Mouse (Mus musculus) adrenal gland, adult (tissue): ENCODE results near the gene Cactin.

Experiments used
- DNase-seq, 2 experiments: peaks; one replicate each; pipeline ENCODE4 v3.0.0; 2022 to 2023; ENCODE audit warnings: low spot score in 1 of 2; ENCODE audit not compliant: inconsistent age in 2 of 2

Gene Cactin

GRCm38 (mm10) chr10:81320550-81321347, at the start of gene Cactin:
TSS of gene Cactin (plus strand) at chr10:81321103.
- DNase-seq = peak; percentile 100

- no peak for DNase-seq
Measured at GRCm38 (mm10) chr10:81272356-81272755, 48.5 kb upstream of the Cactin start.

GRCm38 (mm10) chr10:81273842-81274241, 47.1 kb upstream of the Cactin start:
- peak; percentile 54 to 78 for DNase-seq

GRCm38 (mm10) chr10:81277676-81278075, 43.2 kb upstream of the Cactin start:
- DNase-seq = no peak

- no peak for DNase-seq
Measured at GRCm38 (mm10) chr10:81279496-81279895, 41.4 kb upstream of the Cactin start.

GRCm38 (mm10) chr10:81284189-81284588, 36.7 kb upstream of the Cactin start:
- DNase-seq = no peak

GRCm38 (mm10) chr10:81284719-81285118, 36.2 kb upstream of the Cactin start:
- DNase-seq = no peak

- DNase-seq = peak; percentile 86 to 94
Measured at GRCm38 (mm10) chr10:81285694-81286450, 35.0 kb upstream of the Cactin start.

- DNase-seq = no peak
Measured at GRCm38 (mm10) chr10:81286586-81286985, 34.3 kb upstream of the Cactin start.

- peak in 1 of 2 experiments; percentile 80 for DNase-seq
Measured at GRCm38 (mm10) chr10:81287513-81288157, 33.3 kb upstream of the Cactin start.

- DNase-seq = peak in 1 of 2 experiments; percentile 74
Measured at GRCm38 (mm10) chr10:81288601-81289000, 32.3 kb upstream of the Cactin start.

- DNase-seq = peak; percentile 66 to 81
Measured at GRCm38 (mm10) chr10:81289278-81289677, 31.6 kb upstream of the Cactin start.

GRCm38 (mm10) chr10:81289811-81290210, 31.1 kb upstream of the Cactin start:
- DNase-seq = peak in 1 of 2 experiments; percentile 50

- peak in 1 of 2 experiments; percentile 56 for DNase-seq
Measured at GRCm38 (mm10) chr10:81290698-81291460, 30.0 kb upstream of the Cactin start.

GRCm38 (mm10) chr10:81291511-81292104, 29.3 kb upstream of the Cactin start, which contains the start of gene Tjp3:
TSS of gene Tjp3 (minus strand) at chr10:81291581.
- no peak for DNase-seq

- peak; percentile 100 for DNase-seq
Measured at GRCm38 (mm10) chr10:81292554-81293333, 28.2 kb upstream of the Cactin start, which contains the start of gene Pip5k1c. TSS of gene Pip5k1c (plus strand) at chr10:81292963.

GRCm38 (mm10) chr10:81293334-81294030, 27.4 kb upstream of the Cactin start:
- no peak for DNase-seq

GRCm38 (mm10) chr10:81294442-81294841, 26.5 kb upstream of the Cactin start:
- DNase-seq = no peak

GRCm38 (mm10) chr10:81295185-81295584, 25.7 kb upstream of the Cactin start:
- DNase-seq = no peak
